Mouse (Mus musculus): ENCODE data around the gene Spef1.

DNA sequence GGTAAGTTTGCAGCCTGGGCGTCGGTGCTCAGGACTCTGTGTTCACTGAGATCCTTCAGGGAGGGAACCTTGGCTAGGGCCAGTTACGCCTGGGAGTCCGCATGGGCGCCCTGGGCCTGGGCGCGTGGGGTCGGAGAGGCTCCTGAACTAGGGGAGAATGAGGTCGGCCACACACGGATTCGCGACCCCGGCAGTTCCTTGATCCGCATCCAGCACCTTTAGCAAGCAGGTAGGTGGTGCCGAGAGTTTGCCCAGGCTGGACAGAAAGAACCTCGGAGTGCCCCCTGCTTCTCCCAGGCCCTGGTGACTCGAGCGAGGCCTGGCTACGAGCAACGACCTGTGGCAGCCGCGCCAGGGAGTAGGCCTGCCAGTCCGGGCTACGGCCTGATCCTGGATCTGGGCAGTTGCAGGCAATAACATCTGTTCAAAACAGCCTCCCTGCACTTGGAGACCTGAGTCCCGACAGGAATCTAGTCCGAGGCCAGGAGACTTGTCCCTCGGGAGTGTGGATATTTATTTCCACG lies 47.1 kb upstream of the Spef1 start:
- no peak for TF ChIP-seq POLR2A (IDR thresholded peaks at IDR 0.05; ENCODE audit: low read depth, low read length)
- TF ChIP-seq CTCF (IDR thresholded peaks at IDR 0.05; ENCODE audit: extremely low read depth, insufficient read length, insufficient replicate concordance, low read depth, low read length), result no peak

All from small intestine, adult 2 months (tissue).